Mouse (Mus musculus) neutrophil, adult 5-6 weeks (primary cell): ENCODE data around the gene Myo7a. TPM values are rescaled to one million over a fixed set of nuclear protein-coding genes. Genes with fewer than 3 reads are reported as not detected.

Experiments used
- ATAC-seq: fragments of 151-379, 151-347 bp; 2 replicates; pipeline ENCODE4 v1.8.0; 2017; ENCODE audit warnings: mild to moderate bottlenecking, moderate TSS enrichment; ENCODE audit not compliant: insufficient number of reproducible peaks, poor library complexity, low FRiP score, severe bottlenecking; ENCODE audit errors: extremely low read depth
- total RNA-seq: library from RNA; stranded (forward); fragments of 200-1000 nt; gene quantifications from 2 replicates; pipeline ENCODE4 v1.2.3, GENCODE M21; 2017

Myo7a gene
- total RNA-seq, 1 experiment from 2014 or later: 12.6 TPM

DNA sequence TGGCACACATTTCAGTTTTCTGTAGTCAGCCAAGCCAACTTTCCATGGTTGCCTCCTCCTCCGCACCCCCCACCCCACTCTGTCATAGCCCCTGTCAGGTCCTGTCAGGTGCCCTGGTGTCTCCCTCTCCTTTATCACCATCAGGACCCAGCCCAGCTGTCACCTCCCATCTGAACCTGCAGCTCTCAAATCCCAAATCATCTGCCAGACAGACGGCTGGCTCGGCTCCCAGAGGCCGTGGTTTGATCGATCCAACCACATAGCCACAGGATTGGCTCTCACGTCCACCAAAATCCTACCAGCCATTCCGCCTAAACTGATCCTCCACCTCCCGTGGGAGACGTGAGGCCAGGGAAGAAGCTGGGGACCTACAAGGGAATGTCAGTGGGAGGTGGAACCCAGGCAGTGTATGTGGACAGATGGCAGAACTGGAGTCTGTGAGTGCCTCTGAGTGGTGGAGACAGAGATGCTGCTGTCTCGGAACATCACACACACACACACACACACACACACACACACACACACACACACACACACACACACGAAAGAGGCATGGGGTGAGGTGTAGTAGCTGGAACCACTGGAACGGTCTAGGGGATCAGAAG lies 26.6 kb upstream of the Myo7a start:
- ATAC-seq: no peak

- no peak for ATAC-seq
These were observed 26.1 kb upstream of the Myo7a start, which contains the start of gene Omp for GRCm38 (mm10) chr7:98145402-98145801. TSS of gene Omp (minus strand) at chr7:98145502.

DNA sequence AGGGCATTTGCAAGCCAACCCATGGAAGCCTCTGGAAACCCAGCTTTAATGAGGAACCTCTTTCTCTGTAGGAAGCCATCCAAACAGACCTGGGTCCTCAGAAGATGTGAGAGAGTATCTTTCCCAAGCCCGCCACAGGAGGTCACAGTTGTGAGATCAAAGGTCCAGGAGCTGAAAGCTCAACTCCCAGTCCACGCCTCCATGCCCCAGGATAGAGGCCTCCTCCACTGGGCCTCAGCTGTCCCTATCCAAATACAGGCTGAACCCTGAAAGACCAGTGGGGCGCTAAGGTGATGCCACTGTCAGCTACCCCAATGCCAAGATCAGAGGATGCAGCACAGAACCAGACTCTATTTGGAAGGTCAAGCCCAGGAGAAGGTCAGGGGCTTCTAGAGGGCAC lies 23.3 kb upstream of the Myo7a start:
- ATAC-seq: no peak

DNA sequence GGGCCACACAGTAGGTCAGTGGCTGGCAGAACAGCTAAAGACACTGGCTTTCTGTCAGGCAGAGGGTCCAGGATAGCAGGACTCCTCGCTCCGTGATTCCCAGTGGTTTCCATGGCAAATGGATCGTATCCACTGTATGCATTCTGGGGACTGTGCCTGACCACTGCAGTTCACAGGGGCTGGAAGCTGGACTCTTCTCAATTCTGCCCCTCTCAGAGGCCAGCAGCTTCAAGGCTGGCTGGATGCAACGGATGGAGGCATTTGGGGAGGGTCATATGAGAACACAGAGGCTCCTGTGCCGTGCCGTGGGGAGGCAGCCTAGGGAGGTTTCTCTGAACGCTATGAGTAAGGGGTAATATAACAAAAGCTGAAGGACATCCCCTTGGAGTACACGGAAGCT lies 22.9 kb upstream of the Myo7a start:
- ATAC-seq: no peak

DNA sequence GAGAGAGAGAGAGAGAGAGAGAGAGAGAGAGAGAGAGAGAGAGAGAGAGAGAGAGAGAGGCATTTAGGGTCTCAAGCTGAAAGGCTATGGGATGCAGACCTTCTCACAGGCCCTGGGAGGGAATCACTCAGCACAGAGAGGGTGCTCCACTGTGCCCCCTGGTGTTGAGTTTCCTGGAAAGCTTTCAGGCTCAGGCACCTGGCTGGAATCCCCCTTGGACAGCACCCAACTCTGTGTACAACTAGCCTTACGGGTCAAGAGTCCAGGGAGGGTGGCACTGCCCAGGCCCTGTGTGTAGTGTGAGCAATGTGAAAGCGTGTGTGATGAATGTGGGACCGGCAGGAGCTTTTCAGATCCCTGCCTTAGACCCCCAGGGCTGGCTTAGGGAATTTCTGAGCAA lies 21.9 kb upstream of the Myo7a start:
- no peak for ATAC-seq

GRCm38 (mm10) chr7:98140597-98140996 lies 21.3 kb upstream of the Myo7a start:
- no peak for ATAC-seq

DNA sequence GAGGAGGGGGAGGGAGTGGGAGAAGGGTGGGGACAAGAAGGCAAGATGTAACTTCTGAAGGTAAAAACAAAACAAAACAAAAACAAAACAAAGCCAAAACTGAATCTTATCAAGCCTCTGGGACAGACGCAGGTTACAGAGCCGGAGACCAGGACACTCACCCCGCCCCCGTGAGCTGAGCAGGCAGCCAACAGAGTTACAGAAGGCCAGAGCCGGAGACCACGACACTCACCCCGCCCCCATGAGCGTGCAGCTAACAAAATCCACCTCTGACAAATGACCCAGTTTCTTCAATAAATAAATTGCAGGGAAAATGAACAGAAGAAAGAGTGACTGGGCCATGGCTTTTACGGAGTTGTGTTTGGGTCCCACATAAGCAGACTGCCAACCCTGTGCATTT lies 19.9 kb upstream of the Myo7a start:
- ATAC-seq: no peak

- no peak for ATAC-seq
These were observed 18.7 kb upstream of the Myo7a start for GRCm38 (mm10) chr7:98137995-98138394.

DNA sequence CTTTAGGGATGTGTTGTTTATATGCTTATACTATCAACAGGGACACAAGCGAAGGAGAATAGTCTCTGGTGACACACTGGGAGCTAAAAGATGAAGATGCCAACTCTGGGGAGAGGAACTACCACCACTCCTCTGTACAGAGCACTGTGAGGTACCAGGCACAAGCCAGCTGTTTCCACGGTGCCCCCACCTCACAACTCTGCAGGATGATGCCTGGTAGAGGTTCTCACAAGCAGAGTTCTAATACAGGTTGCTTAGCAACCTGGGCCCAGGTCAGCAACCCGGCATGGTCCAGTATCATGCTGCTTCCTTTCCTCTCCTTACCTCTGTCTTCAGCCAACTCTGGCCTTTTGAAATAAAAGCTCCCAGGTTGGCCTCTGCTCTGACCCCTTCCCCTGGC lies 18.3 kb upstream of the Myo7a start:
- no peak for ATAC-seq

DNA sequence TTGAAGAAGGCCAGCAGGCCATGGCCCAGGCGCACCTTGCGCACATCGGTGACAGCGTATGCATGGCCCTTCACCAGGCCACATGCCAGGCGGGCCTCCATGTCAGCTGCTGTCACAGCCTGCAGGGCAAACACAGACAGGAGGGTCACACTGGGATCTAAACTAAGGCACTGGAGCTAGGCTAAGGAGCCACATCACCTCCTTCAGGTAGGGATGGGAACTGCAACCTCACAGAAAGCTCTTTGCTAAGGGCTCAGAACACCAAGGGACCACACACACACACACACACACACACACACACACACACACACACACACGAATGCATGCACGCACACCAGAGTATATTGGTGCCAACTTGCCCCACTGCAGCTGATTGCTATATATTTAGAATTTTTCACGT lies 12.4 kb upstream of the Myo7a start:
- no peak for ATAC-seq

- no peak for ATAC-seq
These were observed 6.1 kb upstream of the Myo7a start for GRCm38 (mm10) chr7:98125473-98125872.

DNA sequence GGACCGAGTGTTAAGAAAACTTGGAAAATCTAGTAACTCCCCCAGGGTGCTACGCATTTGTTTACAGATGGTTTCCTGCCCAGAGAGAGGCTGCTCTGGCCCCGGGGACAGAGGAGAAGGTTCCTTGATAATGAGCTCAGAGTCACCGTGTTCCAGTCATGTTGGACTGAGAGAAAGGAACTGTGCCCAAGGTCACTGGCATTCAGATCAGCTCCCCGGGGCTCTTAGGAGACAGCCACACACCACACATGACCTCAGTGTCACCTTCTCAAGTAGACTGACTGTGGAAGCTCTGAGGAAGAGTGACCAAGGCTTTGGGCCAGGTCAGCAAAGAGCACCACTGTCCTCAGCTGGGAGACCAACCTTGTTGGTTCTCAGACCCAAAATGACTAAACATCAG lies 5.4 kb upstream of the Myo7a start:
- no peak for ATAC-seq

DNA sequence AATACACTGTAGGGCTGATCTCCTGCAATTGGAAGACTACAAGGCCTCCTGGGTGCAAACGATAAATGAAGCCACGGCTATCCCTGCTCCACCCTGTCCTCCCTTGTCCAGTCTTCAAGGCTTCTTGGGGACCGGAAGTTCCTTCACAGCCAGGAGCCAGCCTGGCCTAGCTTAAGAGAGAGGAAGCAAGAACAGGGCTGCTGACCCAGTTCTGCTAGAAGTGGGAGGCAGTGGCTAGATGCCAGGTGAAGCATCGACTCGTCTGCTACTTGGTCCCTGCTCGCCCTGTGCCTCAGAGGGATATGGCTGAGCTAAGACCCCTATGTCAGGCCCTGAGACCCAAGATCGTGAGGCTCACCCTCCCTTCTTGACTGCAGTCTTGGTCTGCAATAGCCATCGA lies 2.3 kb upstream of the Myo7a start:
- ATAC-seq: no peak

GRCm38 (mm10) chr7:98121241-98121640 lies 1.9 kb upstream of the Myo7a start:
- no peak for ATAC-seq

DNA sequence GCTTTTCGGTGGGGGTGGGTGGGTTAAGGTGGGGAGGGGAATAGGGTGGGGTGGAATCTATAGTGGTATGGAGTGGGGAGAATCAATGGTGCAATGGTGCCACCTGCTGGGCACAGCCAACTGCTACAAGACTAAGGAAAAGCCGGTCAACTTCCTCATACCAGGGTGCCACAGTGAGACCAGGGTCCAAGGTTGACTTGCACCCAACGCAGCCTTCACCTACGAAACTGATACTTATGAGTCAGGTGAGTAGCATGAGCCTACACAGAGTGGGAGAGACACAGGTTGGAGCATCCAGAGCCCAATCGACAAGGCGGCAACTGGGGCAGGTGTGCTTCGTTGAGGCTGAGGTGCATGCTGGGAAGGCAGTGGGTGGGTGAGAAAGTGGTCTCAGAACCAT lies 1.0 kb upstream of the Myo7a start:
- peak; percentile 74 for ATAC-seq

- ATAC-seq: no peak
These were observed 573 bp upstream of the Myo7a start for GRCm38 (mm10) chr7:98119961-98120232.

DNA sequence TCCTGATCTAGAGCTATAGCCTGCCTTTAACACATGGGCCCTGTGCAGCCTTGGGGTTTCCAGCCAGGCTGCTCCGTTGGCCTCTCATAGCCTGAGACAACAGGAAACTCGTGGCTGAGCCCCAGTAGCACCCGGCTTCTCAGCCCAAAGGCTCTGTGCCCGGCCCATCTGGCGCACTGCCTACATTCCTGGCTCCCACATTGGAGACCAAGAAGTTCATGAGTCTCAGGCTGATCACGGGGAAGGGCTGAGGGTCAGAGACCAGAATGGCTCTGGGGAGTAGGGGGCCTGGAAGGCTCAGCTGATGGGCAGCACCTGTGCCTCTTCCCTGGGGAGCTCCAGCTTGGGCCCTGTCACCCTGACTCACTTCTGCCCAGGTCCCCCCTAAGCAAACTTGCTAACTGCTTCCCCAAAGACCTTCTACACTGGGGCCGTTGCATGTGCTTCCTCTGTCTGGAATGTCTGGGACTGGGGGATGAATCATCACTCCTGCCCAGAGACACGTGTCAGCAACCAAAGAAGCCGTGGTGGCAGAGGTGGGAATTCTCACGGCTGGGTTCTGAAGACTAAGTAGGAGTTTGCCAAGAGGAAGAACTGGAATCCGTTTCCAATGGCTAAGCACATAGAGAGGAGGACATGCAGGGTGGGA lies 2.2 kb downstream of the Myo7a start:
- no peak for ATAC-seq

GRCm38 (mm10) chr7:98114656-98115055 lies 4.7 kb downstream of the Myo7a start:
- no peak for ATAC-seq

DNA sequence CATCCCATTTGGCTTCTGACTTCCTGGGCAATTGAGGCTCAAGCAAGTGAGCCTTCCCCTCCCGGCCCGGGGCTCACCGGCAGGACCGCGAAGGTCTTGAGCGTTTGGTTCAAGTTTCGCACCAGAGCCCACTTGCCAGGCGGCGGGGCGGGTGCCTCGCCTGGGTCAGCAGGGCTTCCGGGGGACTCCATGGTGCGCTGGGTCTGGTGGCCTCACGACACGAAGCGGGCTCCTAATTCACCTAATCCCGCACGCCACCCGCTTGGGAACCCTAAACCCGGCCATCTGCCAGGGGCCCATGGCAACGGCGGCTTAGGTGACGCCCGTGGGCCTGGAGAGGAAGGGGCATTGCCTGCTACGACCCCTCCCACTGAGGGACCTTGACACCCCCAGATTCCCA lies 8.1 kb downstream of the Myo7a start:
- ATAC-seq: no peak

- no peak for ATAC-seq
These were observed 9.6 kb downstream of the Myo7a start for GRCm38 (mm10) chr7:98109771-98110170.
